Mouse (Mus musculus) ES-Bruce4 (cell line): ENCODE measurements around the gene Ttll5.

Experiments
- CTCF ChIP-seq: IDR thresholded peaks from one replicate; pipeline ENCODE4 v1.8.1; 2011; ENCODE audit warnings: low read depth, low read length
- EP300 ChIP-seq: IDR thresholded peaks from 2 replicates; pipeline ENCODE4 v1.6.1; 2011; ENCODE audit warnings: low read depth, low read length; ENCODE audit not compliant: insufficient read depth
- POLR2A ChIP-seq: IDR thresholded peaks from one replicate; pipeline ENCODE4 v1.8.1; 2011; ENCODE audit warnings: low read length; ENCODE audit not compliant: insufficient read depth

DNA sequence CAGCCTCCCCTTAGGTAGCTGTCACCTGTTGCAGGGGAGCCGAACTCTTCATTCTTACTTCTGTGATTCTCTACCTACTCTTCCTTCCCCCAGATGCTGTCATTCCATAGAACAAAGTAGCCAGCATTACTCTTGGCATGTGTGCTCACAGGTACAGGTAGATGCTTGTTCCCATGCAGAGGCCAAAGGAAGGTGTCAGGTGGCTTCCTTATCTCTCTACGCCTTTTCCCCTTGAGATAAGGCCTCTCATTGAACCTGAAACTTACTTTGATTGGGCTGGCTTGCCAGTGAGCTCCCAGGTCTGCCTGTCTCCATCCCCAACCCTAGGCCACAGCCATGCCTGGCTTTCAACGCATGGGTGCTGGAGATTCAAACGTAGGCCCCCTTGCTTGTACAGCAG is 269.6 kb downstream of the Ttll5 start:
- no peak for TF ChIP-seq CTCF
- TF ChIP-seq POLR2A: no peak
- TF ChIP-seq EP300: no peak
